Mouse (Mus musculus): Measurements from ENCODE around the gene Mkks.

Gene Mkks

GRCm38 (mm10) chr2:136835882-136836281 is 55.3 kb downstream of the Mkks start:
- DNase-seq (ENCODE audit: low spot score in 2 of 2): peak in 1 of 2 experiments; percentile 9

DNA sequence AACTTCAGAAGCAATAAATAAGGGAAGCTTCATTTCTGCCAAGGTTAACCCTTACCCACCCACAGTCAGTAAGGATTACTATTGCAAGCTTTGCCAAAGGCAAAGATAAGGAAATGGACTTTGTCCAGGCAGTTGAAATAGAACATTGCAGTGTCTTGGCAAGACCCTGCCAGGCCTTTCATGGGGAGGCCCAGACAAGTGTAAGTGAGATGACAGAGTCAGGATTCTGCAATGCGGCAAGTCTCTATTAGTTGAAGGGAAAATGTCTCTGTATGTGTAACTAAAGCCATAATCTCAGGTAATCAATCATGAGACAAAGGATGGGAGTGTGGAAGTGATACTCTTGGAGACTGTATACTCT is 56.5 kb downstream of the Mkks start:
- no peak for DNase-seq (ENCODE audit: low spot score in 2 of 2)

DNA sequence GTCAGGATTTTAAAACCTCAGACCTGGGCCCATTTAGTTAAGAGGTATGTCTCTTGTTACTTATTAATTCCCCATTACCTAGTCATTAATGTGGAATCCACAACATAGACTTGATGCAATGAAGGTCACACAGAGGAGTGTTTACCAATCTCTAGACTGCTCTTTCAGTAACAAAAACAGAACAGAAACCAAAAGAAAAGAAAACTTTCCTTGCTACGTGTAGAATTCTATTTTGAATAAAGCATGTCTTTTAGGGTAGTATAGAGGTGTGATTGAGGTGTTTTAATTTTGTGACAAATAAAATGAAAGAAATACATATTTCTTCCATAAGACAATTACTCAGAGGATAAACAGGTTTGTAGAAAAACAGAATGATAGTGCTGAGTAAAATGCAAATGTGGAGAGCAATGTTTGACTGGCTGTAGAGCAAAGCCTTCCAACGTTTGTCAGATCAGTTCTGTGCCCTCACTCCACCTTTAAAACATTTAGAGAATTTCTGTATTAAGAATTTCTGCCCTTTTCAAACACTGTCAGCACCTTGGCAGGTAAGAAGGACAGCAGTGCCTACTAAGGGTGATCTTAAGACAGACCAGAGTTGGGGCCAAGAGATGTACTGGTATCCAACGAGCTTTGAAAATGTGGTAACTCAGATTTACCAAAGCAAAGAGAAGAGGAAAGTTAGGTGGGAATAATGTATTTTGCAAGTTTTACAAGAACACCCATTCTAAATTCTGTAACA is 57.0 kb downstream of the Mkks start:
- no peak for DNase-seq (ENCODE audit: low spot score in 2 of 2)

- DNase-seq (ENCODE audit: low spot score in 2 of 2): no peak
Observed at GRCm38 (mm10) chr2:136832936-136833335, 58.3 kb downstream of the Mkks start.

DNA sequence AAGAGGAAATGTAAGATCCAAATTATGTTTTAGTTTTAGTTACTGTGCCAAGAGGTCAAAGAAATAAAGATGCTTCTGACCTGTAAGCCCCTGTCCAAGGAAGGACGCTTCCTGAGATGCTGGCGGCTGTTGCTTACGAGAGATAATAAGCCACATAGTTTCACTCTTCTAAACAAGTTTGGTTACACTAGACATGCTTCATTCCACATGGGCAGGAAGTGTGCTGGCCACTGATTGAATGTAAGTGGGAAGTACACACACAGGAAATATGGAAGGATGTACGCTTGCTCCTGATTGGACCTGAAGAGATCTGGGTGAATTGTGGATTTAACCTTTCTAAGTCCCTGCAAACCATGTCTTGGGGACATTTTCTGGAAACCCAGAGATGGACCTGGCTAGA is 63.6 kb downstream of the Mkks start:
- no peak for DNase-seq (ENCODE audit: low spot score in 2 of 2)
